Mouse (Mus musculus) bone marrow macrophage, adult 2 months (primary cell): Measurements from ENCODE around the gene Shank2. TPM values are rescaled to one million over a fixed set of nuclear protein-coding genes. Genes with fewer than 3 reads are reported as not detected.

ENCODE experiments used
- H3K27ac ChIP-seq: 2 replicates; pipeline ENCODE4 v1.5.1; 2012; ENCODE audit warnings: low read depth, low read length; ENCODE audit not compliant: insufficient read depth
- H3K4me1 ChIP-seq: 2 replicates; pipeline ENCODE4 v1.6.1; 2012; ENCODE audit warnings: low read length; ENCODE audit not compliant: control insufficient read depth, insufficient read depth
- H3K4me3 ChIP-seq: 2 replicates; pipeline ENCODE4 v1.5.1; 2012; ENCODE audit warnings: mild to moderate bottlenecking, low read length, moderate library complexity; ENCODE audit not compliant: insufficient read depth
- CTCF ChIP-seq: IDR thresholded peaks from 2 replicates; pipeline ENCODE4 v1.5.1; 2012; ENCODE audit warnings: low read depth, mild to moderate bottlenecking, low read length, moderate library complexity
- POLR2A ChIP-seq: IDR thresholded peaks from 2 replicates; pipeline ENCODE4 v1.6.1; 2012; ENCODE audit warnings: mild to moderate bottlenecking, low read depth, low read length, borderline replicate concordance
- polyA plus RNA-seq: library from polyadenylated mRNA; stranded (reverse); fragments of >200 nt; gene quantifications from 2 replicates; pipeline ENCODE4 v1.2.4, GENCODE M21; 2012; ENCODE audit not compliant: missing spikeins, insufficient read depth, insufficient read length

The Shank2 gene
- polyA plus RNA-seq, 1 experiment, result not detected

DNA sequence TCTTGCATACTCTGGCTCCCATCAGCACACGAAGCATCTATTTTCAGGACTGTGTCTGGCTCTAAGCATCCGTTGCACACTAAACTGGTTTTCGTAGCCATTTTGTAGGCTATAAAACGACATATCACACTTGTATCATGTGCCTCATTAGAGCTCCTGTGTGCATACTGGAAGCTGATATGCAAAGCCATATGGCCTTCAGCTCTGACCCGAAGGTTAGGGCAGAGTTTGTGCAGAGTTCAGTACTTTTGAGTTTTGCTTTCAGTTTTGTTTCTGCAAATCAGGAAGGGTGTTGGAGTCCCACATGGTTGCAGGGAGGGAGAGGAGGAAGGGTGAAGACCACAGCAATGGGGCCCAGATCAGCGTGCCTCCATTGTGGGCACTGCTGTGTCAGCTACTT lies 390.0 kb downstream of the Shank2 start:
- Histone ChIP-seq H3K4me3 (no peak overlapping the region), H3K27ac (no peak overlapping the region), H3K4me1 (no peaks in the 10 kb centered on the region)
- TF ChIP-seq CTCF (no peak), POLR2A (no peak)

DNA sequence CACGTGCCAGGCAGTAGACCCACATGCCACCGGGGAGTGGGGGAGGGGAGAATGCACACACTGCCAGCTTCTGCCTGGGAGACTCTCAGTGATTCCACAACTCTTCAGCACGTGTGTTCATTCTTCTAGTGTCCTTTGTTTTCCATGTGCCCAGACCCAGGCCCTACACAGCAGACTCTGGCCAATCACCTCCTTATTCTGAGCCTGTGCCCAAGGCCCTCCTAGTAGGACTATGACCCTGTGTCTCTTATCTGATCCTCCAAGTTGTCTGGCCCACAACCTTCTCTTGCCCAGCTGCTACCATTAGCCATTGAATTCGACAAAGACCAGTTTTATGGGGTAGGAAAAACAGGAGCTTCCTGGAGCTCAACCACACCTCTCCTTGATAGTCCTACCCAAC lies 400.8 kb downstream of the Shank2 start:
- TF ChIP-seq POLR2A (no peak), CTCF (no peak)
- H3K4me1 ChIP-seq, result no peaks in the 10 kb centered on the region
- no peak overlapping the region for H3K4me3 ChIP-seq
- H3K27ac ChIP-seq, result no peak overlapping the region

- Histone ChIP-seq H3K27ac (no peak overlapping the region), H3K4me3 (no peak overlapping the region)
- no peak for TF ChIP-seq CTCF
- no peak for TF ChIP-seq POLR2A
Measured at GRCm38 (mm10) chr7:144407675-144408074, 405.9 kb downstream of the Shank2 start.

DNA sequence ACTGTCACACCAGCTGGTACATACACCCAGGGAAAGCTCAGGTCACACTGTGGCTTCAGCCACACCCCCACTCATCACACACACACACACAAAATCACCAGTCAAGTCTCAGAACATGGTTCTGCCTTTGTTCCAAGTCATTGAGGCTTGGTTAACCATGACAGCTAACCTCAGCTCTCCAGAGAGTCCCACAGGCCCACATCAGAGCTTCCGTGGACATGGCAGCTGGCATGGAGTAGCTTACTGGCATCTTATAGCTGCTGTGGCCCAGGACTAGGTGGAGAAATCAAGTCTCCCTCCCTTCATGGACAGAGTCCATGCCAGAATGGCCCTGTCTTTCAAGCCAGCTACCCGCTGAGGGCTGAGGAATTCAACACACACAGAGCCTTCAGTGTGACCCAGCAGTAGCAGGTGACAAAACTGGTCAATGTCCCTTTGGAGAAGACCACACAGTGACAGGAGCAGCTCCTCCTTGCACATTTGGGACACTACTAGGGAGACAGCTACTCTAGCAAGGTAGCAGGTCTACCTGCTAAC lies 406.8 kb downstream of the Shank2 start:
- TF ChIP-seq POLR2A (no peak), CTCF (no peak)
- Histone ChIP-seq H3K4me3 (no peak overlapping the region), H3K4me1 (no peaks in the 10 kb centered on the region), H3K27ac (no peak overlapping the region)

More at GRCm38 (mm10) chr7:144407675-144408074, 405.9 kb downstream of the Shank2 start:
- H3K4me1 ChIP-seq, result no peaks in the 10 kb centered on the region

GRCm38 (mm10) chr7:144409682-144410081 lies 408.0 kb downstream of the Shank2 start:
- TF ChIP-seq CTCF, result no peak
- TF ChIP-seq POLR2A, result no peak
- Histone ChIP-seq H3K4me3 (no peak overlapping the region), H3K27ac (no peak overlapping the region), H3K4me1 (no peaks in the 10 kb centered on the region)

DNA sequence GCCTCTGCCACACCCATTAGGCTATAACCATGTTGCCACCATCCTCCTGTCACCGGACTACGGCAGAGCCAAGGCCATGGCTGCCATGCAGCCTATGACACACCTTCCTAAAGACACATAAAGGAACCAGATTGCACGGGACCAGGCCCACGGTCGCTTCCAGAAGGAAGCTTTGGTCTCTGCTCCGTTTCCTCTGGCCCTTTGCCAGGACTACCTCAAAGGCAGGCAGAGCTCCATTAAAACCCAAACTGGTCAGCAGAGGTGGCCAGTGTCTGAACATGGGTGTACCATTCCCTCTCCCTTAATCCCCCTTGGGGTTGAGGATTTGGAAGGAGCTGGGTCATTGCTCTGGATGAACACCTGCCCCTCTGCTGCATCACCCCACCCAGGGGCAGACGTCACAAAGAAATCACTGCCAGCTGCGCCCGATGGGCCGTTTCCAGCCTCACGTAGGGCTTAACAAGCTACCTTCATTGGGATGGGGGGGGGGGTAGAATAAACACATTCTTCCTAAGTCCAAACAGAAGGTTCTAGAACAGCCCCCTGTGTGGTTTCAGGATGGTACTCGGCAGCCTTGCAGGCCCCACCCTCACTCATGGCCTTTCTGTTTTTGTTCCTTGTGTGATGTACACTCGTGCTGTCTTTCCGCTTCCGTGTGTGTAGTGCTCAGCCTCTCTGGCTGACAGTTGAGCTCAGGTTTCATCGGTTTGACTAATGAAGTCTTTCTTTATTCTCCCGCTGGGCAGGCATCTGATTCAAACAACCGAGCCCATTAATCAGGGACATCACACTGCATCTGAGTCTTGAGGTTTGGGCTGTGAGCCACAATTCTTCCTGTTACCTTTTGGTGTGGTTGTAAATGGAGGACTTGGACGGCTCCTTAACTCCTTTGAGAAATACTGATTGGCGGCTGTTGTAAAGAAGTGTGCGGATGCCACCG lies 410.5 kb downstream of the Shank2 start:
- H3K4me1 ChIP-seq, result no peaks in the 10 kb centered on the region
- no peak overlapping the region for H3K27ac ChIP-seq
- no peak overlapping the region for H3K4me3 ChIP-seq
- TF ChIP-seq POLR2A (no peak), CTCF (no peak)

GRCm38 (mm10) chr7:144414632-144415031 lies 412.9 kb downstream of the Shank2 start:
- TF ChIP-seq POLR2A (no peak), CTCF (no peak)
- H3K4me1 ChIP-seq, result peaks cover 3% of the 10 kb centered on the region

GRCm38 (mm10) chr7:144415795-144416194 lies 414.1 kb downstream of the Shank2 start:
- Histone ChIP-seq H3K4me3 (no peak overlapping the region), H3K27ac (no peak overlapping the region)
- no peak for TF ChIP-seq POLR2A
- TF ChIP-seq CTCF, result no peak

More at GRCm38 (mm10) chr7:144414632-144415031, 412.9 kb downstream of the Shank2 start:
- Histone ChIP-seq H3K4me3 (no peak overlapping the region), H3K27ac (no peak overlapping the region)

DNA sequence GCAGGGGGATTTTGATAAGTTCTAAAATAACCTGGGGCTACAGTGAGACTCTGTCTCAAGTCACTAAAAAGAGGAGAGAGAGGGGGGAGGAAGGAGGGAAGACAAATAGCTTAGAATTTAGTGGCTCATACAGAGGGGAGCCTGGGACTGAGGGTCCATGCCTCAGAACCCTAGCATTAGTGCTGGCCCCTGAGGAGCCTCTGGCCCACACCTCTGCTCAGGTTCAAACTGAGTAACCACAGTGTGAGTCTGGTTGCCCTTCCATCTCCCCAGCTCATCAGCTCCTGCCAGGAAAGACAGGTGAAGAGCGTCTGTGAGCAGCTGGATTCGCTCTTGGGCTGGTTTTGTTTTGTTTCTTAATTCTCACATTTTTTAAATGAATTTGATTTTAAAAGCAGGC lies 415.5 kb downstream of the Shank2 start:
- no peak overlapping the region for H3K4me3 ChIP-seq
- peaks cover 3% of the 10 kb centered on the region for H3K4me1 ChIP-seq
- TF ChIP-seq CTCF (no peak), POLR2A (no peak)
- no peak overlapping the region for H3K27ac ChIP-seq

More at GRCm38 (mm10) chr7:144415795-144416194, 414.1 kb downstream of the Shank2 start:
- peaks cover 3% of the 10 kb centered on the region for H3K4me1 ChIP-seq
